Mouse (Mus musculus): ENCODE results near the gene Bicd2.
"Not testable (repeated sequence)": the region's sequence is repeated elsewhere in the genome, so short reads cannot be mapped to it uniquely, and the experiment has no call there.

Bicd2 gene

DNA sequence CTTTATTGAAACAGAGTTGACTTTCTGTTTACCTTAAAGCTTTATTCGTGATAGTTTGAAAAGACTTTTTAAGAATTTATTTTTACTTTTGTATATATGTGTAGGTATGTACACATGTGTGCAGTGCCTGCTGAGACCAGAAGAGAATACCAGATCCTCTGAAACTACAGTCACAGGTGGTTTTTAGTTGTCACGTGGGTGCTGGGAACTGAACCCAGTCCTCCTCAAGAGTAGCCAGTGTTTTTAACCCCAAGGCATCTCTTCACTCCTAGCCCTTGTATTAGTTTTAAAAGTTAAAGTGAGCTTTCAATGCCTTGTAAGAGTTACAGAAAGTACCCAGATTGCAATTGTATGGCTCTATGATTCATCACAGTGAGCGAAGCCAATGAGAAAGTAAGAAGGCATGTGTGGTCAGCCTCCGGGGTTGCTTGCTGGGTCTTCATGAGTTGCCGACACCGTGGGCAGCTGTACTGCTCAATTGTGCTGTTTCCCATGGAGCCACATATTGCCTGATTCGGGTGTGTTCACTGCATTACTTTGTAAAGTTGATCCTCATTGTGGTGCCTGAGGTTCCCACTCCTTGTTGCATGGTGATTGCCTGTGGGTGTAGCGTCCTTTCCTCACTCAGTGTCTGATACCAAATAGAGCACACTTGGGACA is 16.1 kb downstream of the Bicd2 start:
- peaks cover 38% of the 10 kb centered on the region for H3K4me1 ChIP-seq (replicated peaks; ENCODE audit: low read depth, low read length)
- H3K27me3 ChIP-seq (ENCODE audit: insufficient read depth, low read length), result no peaks in the 10 kb centered on the region
- H3K36me3 ChIP-seq (ENCODE audit: insufficient read depth, low read length), result peaks cover 16% of the 10 kb centered on the region; the same call in 1 of the 2 replicates
- H3K4me3 ChIP-seq (replicated peaks; ENCODE audit: low read length), result no peak overlapping the region
- TF ChIP-seq POU5F1 (IDR thresholded peaks at IDR 0.05; ENCODE audit: borderline replicate concordance, low read length) (no peak), CTCF (conservative IDR thresholded peaks at IDR 0.05; ENCODE audit: low read length) (no peak), NANOG (IDR thresholded peaks at IDR 0.05; ENCODE audit: borderline replicate concordance, low read length) (no peak)
- H3K9me3 ChIP-seq (ENCODE audit: low read length), result no peaks in the 10 kb centered on the region

DNA sequence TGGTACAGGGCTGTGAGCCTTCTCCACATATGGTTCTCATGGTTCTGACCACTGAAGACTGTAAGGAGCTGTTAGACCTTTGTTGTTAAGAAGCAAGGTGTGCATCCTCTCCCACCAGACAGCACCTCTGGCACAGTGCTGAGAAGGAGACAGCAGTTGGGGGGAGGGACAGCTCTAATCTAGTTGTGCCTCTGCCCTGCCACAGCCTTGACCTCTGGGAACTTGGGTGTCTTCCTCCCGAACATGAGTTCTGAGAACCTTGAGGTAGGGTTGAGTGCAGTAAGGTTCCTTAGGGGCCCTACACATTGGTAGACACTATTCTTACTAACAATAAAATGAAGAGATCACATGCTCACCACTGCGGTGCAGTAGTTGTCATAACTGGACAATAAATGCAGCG is 16.8 kb downstream of the Bicd2 start:
- no peaks in the 10 kb centered on the region for H3K27me3 ChIP-seq (ENCODE audit: insufficient read depth, low read length)
- H3K4me3 ChIP-seq (replicated peaks; ENCODE audit: low read length), result no peak overlapping the region
- peaks cover 16% of the 10 kb centered on the region; the same call in 1 of the 2 replicates for H3K36me3 ChIP-seq (ENCODE audit: insufficient read depth, low read length)
- H3K4me1 ChIP-seq (replicated peaks; ENCODE audit: low read depth, low read length), result peaks cover 44% of the 10 kb centered on the region
- no peak for TF ChIP-seq NANOG (IDR thresholded peaks at IDR 0.05; ENCODE audit: borderline replicate concordance, low read length)
- no peak for TF ChIP-seq CTCF (conservative IDR thresholded peaks at IDR 0.05; ENCODE audit: low read length)
- no peak for TF ChIP-seq POU5F1 (IDR thresholded peaks at IDR 0.05; ENCODE audit: borderline replicate concordance, low read length)
- H3K9me3 ChIP-seq (ENCODE audit: low read length), result no peaks in the 10 kb centered on the region

DNA sequence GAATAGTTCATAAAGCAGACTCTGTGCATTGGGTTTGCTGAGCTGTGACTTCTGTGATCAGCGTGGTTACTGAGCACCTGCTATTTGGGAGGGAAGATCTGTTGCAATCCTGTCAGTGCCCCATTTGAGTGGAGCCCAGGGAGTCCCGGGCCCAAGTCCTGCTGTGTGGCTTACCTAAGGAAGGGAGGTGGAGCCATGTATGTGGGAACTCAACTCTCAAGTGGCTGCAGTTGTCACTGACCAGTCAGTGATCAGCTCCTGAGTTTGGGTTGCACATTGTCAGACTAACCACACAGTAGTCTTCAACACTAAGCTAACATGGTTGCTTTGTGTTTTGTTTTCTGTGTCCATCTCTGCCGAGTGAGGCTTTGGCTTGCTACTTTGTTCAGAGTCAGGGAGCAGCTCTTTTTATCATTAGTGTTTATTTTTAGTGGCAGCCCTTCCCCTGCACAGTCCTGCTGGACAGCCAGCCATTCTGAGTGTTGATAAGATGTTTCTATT is 19.6 kb downstream of the Bicd2 start:
- Histone ChIP-seq H3K9me3 (ENCODE audit: low read length) (no peaks in the 10 kb centered on the region), H3K27me3 (ENCODE audit: insufficient read depth, low read length) (no peaks in the 10 kb centered on the region), H3K4me3 (replicated peaks; ENCODE audit: low read length) (no peak overlapping the region), H3K4me1 (replicated peaks; ENCODE audit: low read depth, low read length) (peaks cover 52% of the 10 kb centered on the region), H3K36me3 (ENCODE audit: insufficient read depth, low read length) (peaks cover 26% of the 10 kb centered on the region)
- TF ChIP-seq POU5F1 (IDR thresholded peaks at IDR 0.05; ENCODE audit: borderline replicate concordance, low read length), result no peak

DNA sequence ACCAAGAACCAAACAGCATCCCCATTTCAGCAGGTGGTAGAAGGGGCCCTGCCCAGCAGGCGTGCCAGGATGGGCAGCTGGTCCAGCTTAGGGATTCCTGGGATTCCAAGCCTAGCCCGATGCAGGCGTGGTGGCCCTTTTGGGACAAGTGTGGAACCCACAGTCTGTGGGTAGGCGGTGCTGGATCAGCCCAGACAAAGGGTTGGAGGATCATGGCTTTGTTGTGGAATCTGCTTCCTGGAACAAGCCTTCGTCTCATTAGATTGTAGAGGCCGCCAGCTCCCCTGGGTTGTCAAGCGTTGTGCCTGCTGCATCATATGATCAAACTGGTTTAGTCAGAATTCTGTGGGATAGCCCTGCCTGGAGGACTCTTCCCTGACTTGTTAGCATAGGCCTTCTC is 21.0 kb downstream of the Bicd2 start:
- H3K4me3 ChIP-seq (replicated peaks; ENCODE audit: low read length), result 0 out of 2 replicates have a peak overlapping the region, but pooled peaks have one; percentile 13
- TF ChIP-seq NANOG (IDR thresholded peaks at IDR 0.05; ENCODE audit: borderline replicate concordance, low read length) (no peak), POU5F1 (IDR thresholded peaks at IDR 0.05; ENCODE audit: borderline replicate concordance, low read length) (no peak), CTCF (conservative IDR thresholded peaks at IDR 0.05; ENCODE audit: low read length) (no peak)
- H3K36me3 ChIP-seq (ENCODE audit: insufficient read depth, low read length), result peaks cover 12% of the 10 kb centered on the region
- no peaks in the 10 kb centered on the region for H3K9me3 ChIP-seq (ENCODE audit: low read length)
- peaks cover 58% of the 10 kb centered on the region for H3K4me1 ChIP-seq (replicated peaks; ENCODE audit: low read depth, low read length)
- no peaks in the 10 kb centered on the region for H3K27me3 ChIP-seq (ENCODE audit: insufficient read depth, low read length)

DNA sequence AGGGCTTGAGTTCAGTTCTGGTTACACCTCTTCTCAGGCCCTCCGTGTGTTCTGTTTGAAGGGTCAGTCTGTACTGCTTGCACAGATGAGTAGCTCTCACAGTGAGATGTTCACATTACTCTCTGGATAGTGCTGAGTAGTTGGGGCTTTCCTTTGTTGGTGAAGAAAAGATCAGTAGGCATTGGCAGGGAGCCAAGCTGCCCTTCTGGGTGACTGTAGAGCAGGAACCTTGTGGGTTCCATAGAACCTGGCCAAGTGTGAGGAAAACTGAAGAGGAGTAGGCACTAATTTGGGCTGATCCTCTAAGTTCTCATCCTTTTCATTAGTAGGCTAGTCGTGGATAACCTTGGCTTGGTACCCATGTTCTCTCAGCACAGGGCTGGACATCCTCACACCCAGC is 21.4 kb downstream of the Bicd2 start:
- TF ChIP-seq CTCF (conservative IDR thresholded peaks at IDR 0.05; ENCODE audit: low read length), result no peak
- peaks cover 61% of the 10 kb centered on the region for H3K4me1 ChIP-seq (replicated peaks; ENCODE audit: low read depth, low read length)
- H3K4me3 ChIP-seq (replicated peaks; ENCODE audit: low read length), result 0 out of 2 replicates have a peak overlapping the region, but pooled peaks have one; percentile 13
- no peaks in the 10 kb centered on the region for H3K9me3 ChIP-seq (ENCODE audit: low read length)
- H3K36me3 ChIP-seq (ENCODE audit: insufficient read depth, low read length), result peaks cover 10% of the 10 kb centered on the region; the same call in 1 of the 2 replicates
- H3K27me3 ChIP-seq (ENCODE audit: insufficient read depth, low read length), result no peaks in the 10 kb centered on the region

DNA sequence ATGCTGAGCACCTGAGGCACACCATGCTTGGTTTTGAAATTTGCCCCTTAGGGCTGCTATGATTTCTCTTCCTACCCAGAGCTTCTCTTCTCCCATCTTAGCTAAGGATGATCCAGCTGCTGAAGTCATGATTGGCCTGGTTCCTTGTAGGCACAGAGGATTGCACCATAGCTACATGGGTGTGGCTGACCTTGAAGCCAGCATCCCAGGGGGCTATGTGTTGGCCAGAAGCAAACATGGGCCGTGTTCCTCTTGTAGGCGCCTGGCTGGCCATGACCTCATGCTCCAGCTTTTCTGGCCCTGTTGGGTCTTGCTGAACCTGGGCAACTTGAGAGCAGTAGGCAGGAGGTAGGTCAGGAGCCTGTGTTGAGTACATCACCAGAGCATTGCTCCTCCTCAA is 23.3 kb downstream of the Bicd2 start:
- TF ChIP-seq NANOG (IDR thresholded peaks at IDR 0.05; ENCODE audit: borderline replicate concordance, low read length) (no peak), POU5F1 (IDR thresholded peaks at IDR 0.05; ENCODE audit: borderline replicate concordance, low read length) (no peak)
- H3K4me3 ChIP-seq (replicated peaks; ENCODE audit: low read length), result no peak overlapping the region
- peaks cover 60% of the 10 kb centered on the region for H3K4me1 ChIP-seq (replicated peaks; ENCODE audit: low read depth, low read length)
- H3K9me3 ChIP-seq (ENCODE audit: low read length), result no peaks in the 10 kb centered on the region
- H3K36me3 ChIP-seq (ENCODE audit: insufficient read depth, low read length), result peaks cover 23% of the 10 kb centered on the region
- H3K27me3 ChIP-seq (ENCODE audit: insufficient read depth, low read length), result no peaks in the 10 kb centered on the region

DNA sequence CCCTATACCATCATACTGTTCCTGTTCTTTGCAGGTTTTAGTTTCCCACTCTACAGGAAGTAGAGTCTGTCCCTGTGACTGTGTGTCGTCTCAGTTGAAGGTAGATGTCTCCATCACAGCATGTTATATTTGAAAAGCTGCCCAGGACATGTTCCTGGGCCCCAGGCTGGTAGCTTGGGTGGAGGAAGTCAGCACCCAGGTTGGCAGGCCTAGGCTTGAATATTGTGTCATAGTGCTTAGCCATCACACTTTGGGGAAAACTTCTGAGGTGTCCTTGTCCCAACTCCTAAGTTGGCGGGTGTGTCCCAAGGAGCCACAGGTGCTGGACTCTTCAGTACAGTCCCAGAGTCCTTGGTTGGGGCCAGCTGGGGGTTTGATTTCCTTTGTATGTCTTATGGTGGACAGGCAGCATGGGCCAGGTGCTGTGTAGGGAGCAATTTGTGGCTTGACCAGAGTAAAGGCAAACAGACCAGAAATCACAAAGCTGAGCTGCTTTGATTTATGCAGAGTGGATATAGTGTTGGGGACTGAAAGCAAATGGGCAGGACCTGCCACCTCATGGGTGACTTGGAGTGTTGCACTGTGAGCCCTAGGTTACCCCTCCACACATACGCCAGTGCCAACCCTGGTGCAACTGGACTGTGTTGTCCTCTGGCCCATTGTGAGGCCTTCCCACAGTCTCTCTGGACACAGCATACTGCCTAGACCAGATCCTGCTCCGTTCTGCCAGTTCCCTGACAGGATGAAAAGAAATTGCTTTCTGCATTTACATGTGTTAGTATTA is 26.5 kb downstream of the Bicd2 start:
- peaks cover 3% of the 10 kb centered on the region; the same call in 1 of the 2 replicates for H3K9me3 ChIP-seq (ENCODE audit: low read length)
- H3K4me3 ChIP-seq (replicated peaks; ENCODE audit: low read length), result no peak overlapping the region
- H3K27me3 ChIP-seq (ENCODE audit: insufficient read depth, low read length), result no peaks in the 10 kb centered on the region
- H3K4me1 ChIP-seq (replicated peaks; ENCODE audit: low read depth, low read length), result peaks cover 57% of the 10 kb centered on the region
- TF ChIP-seq POU5F1 (IDR thresholded peaks at IDR 0.05; ENCODE audit: borderline replicate concordance, low read length), result no peak
- TF ChIP-seq CTCF (conservative IDR thresholded peaks at IDR 0.05; ENCODE audit: low read length), result no peak
- TF ChIP-seq NANOG (IDR thresholded peaks at IDR 0.05; ENCODE audit: borderline replicate concordance, low read length), result no peak
- H3K36me3 ChIP-seq (ENCODE audit: insufficient read depth, low read length), result peaks cover 54% of the 10 kb centered on the region

DNA sequence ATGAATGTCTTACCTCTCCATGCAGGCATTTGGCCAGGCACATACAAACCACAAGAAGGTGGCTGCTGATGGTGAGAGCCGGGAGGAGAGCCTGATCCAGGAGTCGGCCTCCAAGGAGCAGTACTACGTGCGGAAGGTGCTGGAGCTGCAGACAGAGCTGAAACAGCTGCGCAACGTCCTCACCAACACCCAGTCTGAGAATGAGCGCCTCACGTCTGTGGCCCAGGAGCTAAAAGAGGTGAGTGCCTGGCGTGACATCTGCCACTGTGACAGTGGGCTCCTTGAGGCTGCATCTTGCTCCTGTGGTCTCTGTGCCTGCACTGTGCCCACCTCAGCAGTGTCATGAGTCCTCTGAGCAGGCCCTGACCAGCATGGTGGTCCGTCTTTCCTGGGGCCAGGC is 28.0 kb downstream of the Bicd2 start:
- H3K4me3 ChIP-seq (replicated peaks; ENCODE audit: low read length), result no peak overlapping the region
- H3K36me3 ChIP-seq (ENCODE audit: insufficient read depth, low read length), result peaks cover 62% of the 10 kb centered on the region
- peaks cover 45% of the 10 kb centered on the region for H3K4me1 ChIP-seq (replicated peaks; ENCODE audit: low read depth, low read length)
- TF ChIP-seq NANOG (IDR thresholded peaks at IDR 0.05; ENCODE audit: borderline replicate concordance, low read length), result no peak
- TF ChIP-seq CTCF (conservative IDR thresholded peaks at IDR 0.05; ENCODE audit: low read length), result no peak
- no peak for TF ChIP-seq POU5F1 (IDR thresholded peaks at IDR 0.05; ENCODE audit: borderline replicate concordance, low read length)
- H3K9me3 ChIP-seq (ENCODE audit: low read length), result peaks cover 11% of the 10 kb centered on the region; the same call in 1 of the 2 replicates
- no peaks in the 10 kb centered on the region for H3K27me3 ChIP-seq (ENCODE audit: insufficient read depth, low read length)

DNA sequence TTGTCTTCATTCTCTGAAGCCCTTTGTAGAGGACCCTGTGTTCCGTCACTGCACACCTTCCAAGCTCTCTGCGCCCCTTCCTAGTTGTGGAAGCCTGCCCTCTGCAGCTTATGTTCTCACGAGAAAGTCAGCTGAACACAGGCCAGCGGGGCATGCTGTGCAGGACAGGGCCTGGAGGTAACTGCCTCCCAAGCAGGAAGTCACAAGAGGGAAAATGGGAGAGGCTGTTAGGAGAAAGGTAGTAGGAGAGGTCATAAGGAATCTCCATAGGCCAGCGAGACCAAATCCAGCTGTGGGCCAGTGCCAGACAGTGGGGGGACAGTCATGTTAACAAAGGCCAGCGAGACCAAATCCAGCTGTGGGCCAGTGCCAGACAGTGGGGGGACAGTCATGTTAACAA is 28.8 kb downstream of the Bicd2 start:
- peaks cover 63% of the 10 kb centered on the region for H3K36me3 ChIP-seq (ENCODE audit: insufficient read depth, low read length)
- peaks cover 45% of the 10 kb centered on the region for H3K4me1 ChIP-seq (replicated peaks; ENCODE audit: low read depth, low read length)
- not testable (repeated sequence) for H3K27me3 ChIP-seq (ENCODE audit: insufficient read depth, low read length); H3K4me3 ChIP-seq (replicated peaks; ENCODE audit: low read length)
- peaks cover 11% of the 10 kb centered on the region; the same call in 1 of the 2 replicates for H3K9me3 ChIP-seq (ENCODE audit: low read length)

DNA sequence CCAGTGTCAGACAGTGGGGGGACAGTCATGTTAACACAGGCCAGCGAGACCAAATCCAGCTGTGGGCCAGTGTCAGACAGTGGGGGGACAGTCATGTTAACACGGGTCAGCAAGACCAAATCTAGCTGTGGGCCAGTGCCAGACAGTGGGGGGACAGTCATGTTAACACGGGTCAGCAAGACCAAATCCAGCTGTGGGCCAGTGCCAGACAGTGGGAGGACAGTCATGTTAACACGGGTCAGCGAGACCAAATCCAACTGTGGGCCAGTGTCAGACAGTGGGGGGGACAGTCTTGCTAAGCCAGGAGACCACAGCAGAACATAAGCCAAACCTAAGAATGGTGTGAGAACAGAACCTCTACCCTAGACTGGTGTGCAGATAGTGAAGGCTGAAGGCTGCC is 29.5 kb downstream of the Bicd2 start:
- Histone ChIP-seq H3K9me3 (ENCODE audit: low read length) (peaks cover 11% of the 10 kb centered on the region; the same call in 1 of the 2 replicates), H3K4me1 (replicated peaks; ENCODE audit: low read depth, low read length) (peaks cover 46% of the 10 kb centered on the region), H3K36me3 (ENCODE audit: insufficient read depth, low read length) (peaks cover 65% of the 10 kb centered on the region)
- H3K27me3 ChIP-seq (ENCODE audit: insufficient read depth, low read length); H3K4me3 ChIP-seq (replicated peaks; ENCODE audit: low read length): not testable (repeated sequence)
